Mouse (Mus musculus): ENCODE measurements around the gene Gnb5.
"Not testable (repeated sequence)": the region's sequence is repeated elsewhere in the genome, so short reads cannot be mapped to it uniquely, and the experiment has no call there.

Gnb5 gene

DNA sequence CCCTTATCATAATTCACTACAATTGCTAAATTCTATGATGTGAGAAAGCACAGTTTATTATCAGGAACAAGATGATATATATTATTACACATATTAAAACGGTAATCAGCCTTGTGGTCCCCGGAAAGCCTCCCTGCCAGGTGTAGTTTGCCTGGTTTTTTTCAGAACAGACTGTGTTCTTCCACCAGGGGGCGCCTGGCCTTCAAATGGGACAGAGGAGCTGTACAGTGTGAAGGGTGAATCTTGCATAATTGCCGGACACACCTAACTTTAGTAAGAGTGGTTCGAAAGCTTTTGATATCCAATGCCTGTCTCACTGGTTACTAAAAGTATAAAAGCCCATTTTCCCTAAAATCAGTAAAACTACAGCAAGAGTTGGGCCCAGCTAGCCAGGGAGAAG is 55.6 kb downstream of the Gnb5 start:
- DNase-seq (ENCODE audit: low spot score in 2 of 2) = no peak

DNA sequence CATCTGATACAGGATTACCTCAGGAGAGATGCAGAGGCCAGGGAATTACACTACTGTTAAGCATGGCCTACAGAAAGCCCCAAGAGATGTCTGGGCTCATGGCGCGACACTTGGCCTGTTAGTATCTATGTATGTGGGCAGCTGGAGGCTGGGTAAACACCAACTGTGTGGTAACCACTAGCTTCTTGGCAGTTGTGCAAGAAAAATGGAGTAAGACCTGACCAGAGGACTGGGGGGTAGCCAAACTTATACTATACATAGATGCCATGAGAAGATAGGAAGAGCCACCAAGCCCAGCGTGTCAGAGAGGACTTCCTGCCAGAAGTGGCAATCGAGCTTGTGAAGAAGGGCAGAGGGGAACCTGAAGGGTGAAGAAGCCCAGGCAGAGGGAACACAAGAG is 56.1 kb downstream of the Gnb5 start:
- DNase-seq (ENCODE audit: low spot score in 2 of 2) = no peak

DNA sequence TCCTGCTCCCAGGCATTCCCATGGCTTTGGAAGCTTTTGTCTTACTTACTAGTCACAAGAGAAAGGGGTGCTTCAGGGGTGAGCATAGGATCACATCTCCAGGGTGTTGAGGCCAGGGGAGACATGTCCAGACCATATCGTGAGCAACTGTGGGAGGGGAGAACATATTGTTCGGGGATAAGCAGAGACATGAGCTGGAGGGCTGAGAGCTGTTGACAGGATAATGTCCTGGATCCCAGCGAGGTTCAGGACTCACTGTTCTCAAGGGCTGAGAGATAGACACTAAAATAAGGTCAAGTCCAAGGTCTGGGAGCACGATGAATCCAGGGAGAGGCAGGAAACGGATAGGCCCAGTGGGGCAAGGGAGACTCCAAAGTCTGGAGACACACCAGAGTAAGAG is 56.9 kb downstream of the Gnb5 start:
- DNase-seq (ENCODE audit: low spot score in 2 of 2) = no peak

DNA sequence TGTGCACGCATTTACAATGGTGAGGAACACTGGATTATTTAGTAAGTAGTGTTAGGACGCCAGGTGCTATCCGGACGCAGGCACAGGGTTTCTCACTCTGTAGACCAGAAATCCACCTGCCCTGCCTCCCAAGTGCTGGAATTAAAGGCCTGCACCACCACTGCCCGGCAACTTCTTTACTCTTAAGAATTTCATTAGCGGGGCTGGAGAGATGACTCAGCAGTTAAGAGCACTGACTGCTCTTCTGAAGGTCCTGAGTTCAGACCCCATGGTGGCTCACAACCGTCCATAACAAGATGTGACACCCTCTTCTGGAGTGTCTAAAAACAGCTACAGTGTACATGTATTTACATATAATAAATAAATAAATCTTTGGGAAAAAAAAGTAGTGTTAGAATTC is 57.6 kb downstream of the Gnb5 start:
- not testable (repeated sequence) for DNase-seq (ENCODE audit: low spot score in 2 of 2)

DNA sequence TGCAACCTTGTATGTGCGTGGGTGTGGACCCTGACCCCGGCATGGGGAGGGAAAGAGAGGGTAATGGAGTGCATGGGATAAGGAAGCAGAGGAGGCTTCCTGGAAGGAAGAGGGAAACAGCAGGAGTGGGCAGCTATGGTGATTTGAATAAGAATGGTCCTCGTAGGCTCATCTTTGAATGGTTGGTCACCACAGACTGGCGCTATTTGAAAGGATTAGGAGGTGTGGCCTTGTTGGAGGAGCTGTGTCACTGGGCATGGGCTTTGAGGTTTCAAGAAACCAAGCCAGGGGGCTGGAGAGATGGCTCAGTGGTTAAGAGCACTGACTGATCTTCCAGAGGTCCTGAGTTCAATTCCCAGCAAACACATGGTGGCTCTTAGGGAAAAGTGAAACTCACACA is 59.1 kb downstream of the Gnb5 start:
- no peak for DNase-seq (ENCODE audit: low spot score in 2 of 2)

DNA sequence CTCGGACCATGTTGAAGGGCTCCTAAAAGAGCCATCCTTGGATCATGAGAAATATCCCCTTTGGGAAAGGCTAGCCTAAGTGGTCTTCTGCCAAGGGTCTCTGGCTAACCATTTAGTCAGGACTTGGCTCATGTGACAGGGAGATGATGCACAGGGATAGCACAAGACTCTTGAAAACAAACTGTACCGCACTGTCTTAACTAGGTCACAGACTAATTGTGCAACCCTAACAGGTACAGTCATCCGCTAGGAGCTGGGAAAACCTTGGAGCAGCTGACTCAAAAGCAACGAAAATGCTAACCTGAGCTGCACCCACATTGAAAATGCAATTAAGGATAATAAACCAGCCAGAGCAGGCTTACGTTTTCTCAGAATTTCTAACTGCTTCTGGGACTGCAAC is 60.1 kb downstream of the Gnb5 start:
- DNase-seq (ENCODE audit: low spot score in 2 of 2) = no peak

DNA sequence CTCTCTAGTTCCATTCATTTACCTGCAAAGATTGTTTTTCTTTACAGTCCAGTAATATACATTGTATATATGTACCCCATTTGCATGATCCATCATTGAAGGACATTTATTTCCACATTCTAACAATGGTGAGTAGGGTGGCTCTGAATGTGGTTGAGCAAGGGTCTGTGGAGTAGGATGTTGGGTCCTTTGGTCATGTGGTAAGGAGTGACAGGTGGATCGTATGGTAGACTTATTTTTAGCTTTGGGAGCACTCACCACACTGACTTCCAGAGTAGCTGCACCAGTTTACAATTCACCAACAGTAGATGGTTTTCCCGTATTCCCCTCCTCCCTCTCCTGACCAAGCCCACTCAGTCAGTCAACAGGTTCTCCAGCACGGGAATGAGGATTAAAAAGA is 62.7 kb downstream of the Gnb5 start:
- no peak for DNase-seq (ENCODE audit: low spot score in 2 of 2)

DNA sequence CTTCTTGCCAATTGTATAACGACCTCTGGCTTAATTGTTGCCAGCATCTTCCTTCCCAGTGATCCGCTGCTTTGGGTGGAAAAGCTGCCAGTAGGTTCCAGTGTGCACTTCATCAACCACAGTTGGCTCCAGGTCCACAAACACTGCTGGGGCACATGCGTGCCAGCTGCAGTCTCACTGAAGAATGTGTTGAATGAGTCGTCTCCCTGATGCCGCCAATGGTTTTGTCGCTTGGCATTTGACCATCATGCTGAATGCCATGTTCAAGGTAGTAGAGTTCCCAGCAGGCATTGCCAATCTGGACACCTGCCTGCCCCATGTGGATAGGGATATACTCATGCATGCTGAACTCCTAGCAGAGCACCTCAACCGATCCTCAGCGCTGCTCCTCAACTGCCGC is 69.5 kb downstream of the Gnb5 start:
- no peak for DNase-seq (ENCODE audit: low spot score in 2 of 2)

DNA sequence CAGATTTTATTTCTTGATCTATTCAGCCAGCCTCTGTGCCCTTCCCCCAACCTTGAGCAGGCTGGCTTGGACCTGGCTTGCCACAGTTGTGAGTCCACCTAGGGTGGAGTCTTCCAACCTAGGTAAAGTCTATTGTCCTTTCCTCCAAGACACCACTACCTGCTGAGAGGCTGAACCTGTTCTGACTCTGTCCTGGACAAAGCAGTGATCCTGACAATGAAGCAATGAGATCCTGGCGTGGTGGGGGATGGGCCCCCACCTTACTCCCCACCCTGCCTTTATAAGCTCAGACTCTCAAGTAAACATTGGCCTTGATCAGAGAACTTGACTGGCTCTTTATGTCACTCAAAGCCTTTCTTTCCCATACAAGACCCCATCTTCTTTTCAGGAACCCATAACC is 70.3 kb downstream of the Gnb5 start:
- DNase-seq (ENCODE audit: low spot score in 2 of 2) = no peak

DNA sequence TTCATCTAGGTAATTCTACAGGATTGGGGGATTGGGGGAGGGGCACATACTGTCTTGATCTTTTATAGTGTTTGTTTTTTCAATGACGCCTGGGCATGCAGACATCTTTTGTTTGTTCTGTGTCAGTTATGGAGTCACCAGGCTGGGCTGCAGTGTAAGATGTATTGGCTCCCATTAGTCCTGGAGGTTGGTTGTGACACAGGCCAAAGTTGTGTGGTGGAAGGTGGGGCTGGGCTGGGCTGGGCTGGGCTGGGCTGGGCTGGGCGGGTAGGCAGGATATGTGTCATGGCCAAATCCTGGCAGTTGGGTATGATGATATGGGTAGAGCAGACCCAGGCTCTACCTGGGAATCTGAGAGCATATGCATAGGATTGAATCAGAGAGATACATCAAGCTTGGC is 72.7 kb downstream of the Gnb5 start:
- DNase-seq (ENCODE audit: low spot score in 2 of 2) = no peak

DNA sequence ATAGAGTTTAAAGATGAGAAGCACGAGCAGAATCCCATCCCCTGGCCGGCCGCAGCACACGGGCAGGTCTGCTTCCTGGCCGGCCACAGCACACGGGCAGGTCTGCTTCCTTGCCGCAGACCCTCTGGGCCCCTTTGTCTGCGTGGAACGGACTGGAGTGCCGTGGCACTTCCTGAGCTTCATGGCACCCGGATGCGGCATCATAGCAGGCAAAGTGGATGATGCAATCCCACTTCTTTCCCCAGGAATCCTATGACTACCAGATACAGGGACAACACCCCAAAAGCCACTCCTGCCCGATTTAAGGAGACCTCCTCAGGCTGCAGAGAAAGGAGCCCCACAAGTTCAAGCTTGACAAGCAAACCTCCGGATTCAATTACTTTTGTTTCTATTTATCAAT is 76.7 kb downstream of the Gnb5 start:
- DNase-seq (ENCODE audit: low spot score in 2 of 2) = no peak

DNA sequence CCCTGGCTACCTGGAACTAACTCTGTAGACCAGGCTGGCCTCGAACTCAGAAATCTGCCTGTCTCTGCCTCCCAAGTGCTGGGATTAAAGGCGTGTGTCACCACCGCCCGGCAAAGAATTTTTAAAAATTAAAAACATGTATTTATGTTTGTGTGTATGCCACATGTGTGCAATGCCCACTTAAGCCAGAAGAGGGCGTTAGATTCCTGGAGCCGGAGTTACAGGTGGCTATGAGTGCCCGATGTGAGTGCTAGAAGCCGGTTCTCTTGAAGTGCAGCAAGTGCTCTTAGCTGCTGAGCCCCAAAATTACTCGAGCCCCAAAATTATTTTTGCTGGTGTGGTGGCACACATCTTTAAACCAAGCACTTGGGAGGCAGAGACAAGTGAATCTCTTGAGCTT is 77.7 kb downstream of the Gnb5 start:
- DNase-seq (ENCODE audit: low spot score in 2 of 2) = no peak

DNA sequence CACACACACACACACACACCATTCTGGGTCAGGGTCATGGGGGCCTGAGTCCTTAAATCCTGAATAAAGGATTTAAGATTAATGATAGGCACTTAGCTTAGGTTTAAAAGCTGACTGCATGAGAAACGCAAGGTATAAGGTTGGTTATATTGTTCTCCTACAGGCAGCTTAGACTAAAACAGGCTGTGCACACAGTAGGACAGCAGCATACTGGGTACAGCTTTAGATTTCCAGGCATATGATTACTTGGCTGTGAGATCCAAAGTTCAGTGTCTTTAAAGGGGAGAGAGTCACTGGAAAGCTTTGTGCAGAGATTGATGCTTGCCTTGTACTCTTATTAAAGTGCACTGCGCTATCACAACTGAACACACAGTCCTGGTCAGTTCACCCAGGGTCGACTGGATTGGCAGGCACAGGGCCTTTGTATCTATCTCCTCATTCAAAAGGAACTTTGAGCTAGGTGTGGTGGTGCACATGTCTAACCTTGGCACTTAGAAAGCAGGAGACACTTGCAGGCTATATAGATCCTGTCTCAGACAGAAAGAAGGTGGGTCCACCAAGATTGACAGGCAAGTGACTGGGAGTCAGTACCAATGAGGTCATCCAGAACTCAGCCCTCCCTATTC is 78.4 kb downstream of the Gnb5 start:
- DNase-seq (ENCODE audit: low spot score in 2 of 2) = no peak

DNA sequence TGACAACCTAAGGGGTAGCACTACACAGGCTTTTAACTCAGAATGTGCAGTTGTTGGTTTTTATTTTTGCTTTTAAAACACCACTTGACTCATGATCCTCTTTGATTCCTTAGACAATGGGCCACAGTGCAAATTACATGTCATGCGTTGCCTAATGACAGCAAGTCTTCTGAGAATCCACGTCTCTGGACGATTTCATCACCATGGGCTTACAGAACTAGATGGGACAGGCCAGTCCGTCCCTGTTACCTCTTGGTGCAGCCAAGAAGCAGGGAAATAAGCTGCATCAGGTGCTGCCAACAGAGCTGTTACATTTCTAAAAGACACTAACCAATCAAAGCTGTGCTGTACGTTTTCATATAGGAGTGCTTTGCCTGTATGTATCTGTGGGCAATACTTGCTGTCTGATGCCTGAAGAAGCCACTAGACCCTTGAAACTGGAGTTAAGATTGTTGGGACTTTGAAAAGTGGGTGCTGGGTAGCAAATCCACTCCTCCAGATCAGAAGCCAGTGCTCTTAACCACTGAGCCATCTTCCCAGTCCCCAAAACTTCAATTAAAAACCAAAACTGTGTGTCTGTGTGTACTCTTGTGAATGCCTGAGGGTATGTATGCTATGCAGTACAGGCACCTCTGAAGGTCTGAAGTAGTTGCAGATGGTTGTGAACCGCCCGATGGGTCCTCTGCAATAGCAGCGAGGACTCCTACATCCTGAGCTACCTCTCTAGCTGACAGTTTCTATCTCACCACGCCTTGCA is 79.3 kb downstream of the Gnb5 start:
- no peak for DNase-seq (ENCODE audit: low spot score in 2 of 2)

DNA sequence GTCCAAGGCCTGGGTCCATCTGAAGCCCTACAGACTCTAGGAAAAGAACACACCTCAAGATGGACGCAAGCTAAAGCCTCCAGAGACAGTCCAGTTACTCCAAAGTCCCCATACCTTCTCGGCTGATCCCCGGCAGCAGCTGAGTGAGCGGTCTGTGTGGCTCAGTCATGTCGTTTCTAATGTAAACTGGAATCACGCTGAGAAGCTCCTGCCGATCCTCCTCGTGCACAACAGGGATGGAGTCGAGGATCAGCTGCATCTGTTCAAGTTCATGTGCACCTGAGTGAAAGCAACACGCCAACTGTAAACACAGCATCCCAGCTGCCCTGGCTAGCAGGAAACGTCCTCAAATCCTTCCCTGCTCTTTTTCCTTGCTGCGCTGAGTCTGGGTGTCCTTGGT is 87.2 kb downstream of the Gnb5 start:
- DNase-seq (ENCODE audit: low spot score in 2 of 2) = no peak

All from right cerebral cortex, postnatal 36 days (tissue).